Mouse (Mus musculus) G1E (cell line): ENCODE measurements around the gene Gnb3.

Experiments used
- CTCF ChIP-seq: IDR thresholded peaks from 2 replicates; pipeline ENCODE4 v1.5.1; 2012; ENCODE audit warnings: low read depth, low read length, inconsistent platforms, mixed read lengths
- GATA1 ChIP-seq: IDR thresholded peaks from 2 replicates; pipeline ENCODE4 v1.6.1; 2012; ENCODE audit warnings: borderline replicate concordance, low read length, inconsistent platforms, mixed read lengths
- GATA2 ChIP-seq: IDR thresholded peaks from 2 replicates; pipeline ENCODE4 v1.6.1; 2012; ENCODE audit warnings: low read depth, low read length, inconsistent platforms, borderline replicate concordance
- TAL1 ChIP-seq: conservative IDR thresholded peaks from 2 replicates; pipeline ENCODE4 v1.6.1; 2012; ENCODE audit warnings: low read depth, low read length, inconsistent platforms, mixed read lengths

- TF ChIP-seq CTCF: no peak
- no peak for TF ChIP-seq GATA1
- TF ChIP-seq GATA2: no peak
- TF ChIP-seq TAL1: no peak
These were observed 19.2 kb downstream of the Gnb3 start for GRCm38 (mm10) chr6:124820891-124821290.
